Mouse (Mus musculus) liver, embryonic 14.5 days (tissue): ENCODE data around the gene Trnau1ap.

Experiments used
- CTCF ChIP-seq: IDR thresholded peaks from 2 replicates; pipeline ENCODE4 v1.5.1; 2016; ENCODE audit warnings: antibody characterized with exemption, low read depth, control low read depth
- EP300 ChIP-seq: IDR thresholded peaks from 2 replicates; pipeline ENCODE4 v1.6.1; 2016; ENCODE audit warnings: antibody characterized with exemption, low read depth

GRCm38 (mm10) chr4:132263313-132263712, 66.0 kb downstream of the Trnau1ap start:
- no peak for TF ChIP-seq EP300
- TF ChIP-seq CTCF: no peak
